ENCODE assay signal across 23 mouse cellular contexts in the genomic region with DNA sequence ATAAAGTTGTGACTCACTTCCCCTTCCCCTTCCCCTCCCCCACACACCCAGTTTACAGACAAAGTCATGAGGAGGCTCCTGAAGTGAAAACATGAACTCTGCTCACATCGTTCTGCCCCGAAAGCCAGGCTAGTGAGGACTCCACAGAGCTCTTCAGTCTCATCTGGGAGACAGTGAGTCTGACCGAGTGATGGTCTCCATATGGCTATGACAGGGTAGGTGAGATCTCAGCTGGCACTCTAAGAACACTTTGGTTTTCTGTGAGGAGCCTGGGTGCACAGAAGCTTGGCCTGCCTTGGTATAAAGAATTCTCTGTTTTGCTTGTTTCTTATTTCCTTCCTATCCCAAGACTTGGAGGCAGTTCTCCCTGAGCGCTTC.
A peak's percentile ranks its signal among the peaks of the same experiment; 100 is the strongest.
DNase-seq lines count a peak whose midpoint lies in the region; ATAC-seq lines count a peak whose summit lies in the region.
"Had no signal": no experiment of that assay in that cellular context is flagged by ENCODE, and none has a peak within 500 bp of the region (broad histone marks: within the 10 kb centered on the region; RNA-seq: fewer than 3 reads in every experiment).

No protein-coding gene starts in this region.

- H3K27me3 ChIP-seq in forebrain, embryonic 13.5 days: no peaks in the 10 kb centered on the region; the same call in 1 of the 2 replicates
- no peaks in the 10 kb centered on the region for H3K27me3 ChIP-seq in forebrain, embryonic 16.5 days (replicated peaks; ENCODE audit: control insufficient read depth, insufficient read depth, low read length)
- no peaks in the 10 kb centered on the region for H3K27me3 ChIP-seq in kidney, embryonic 15.5 days
- H3K27me3 ChIP-seq: embryonic facial prominence, embryonic 13.5 days; neural tube, embryonic 13.5 days had no signal

- ATAC-seq in forebrain, embryonic 13.5 days: no peak
- ATAC-seq in forebrain, embryonic 16.5 days: no peak
- peak; percentile 33; the same call in 1 of the 2 replicates for ATAC-seq in kidney, embryonic 15.5 days (replicated peaks; ENCODE audit: low FRiP score)
- ATAC-seq: intestine, postnatal 0 days had no signal

- no peak overlapping the region for H3K4me3 ChIP-seq in forebrain, embryonic 13.5 days
- no peak overlapping the region for H3K4me3 ChIP-seq in forebrain, embryonic 16.5 days (replicated peaks; ENCODE audit: low read length)
- no peak overlapping the region for H3K4me3 ChIP-seq in kidney, embryonic 15.5 days (replicated peaks)
- H3K4me3 ChIP-seq: embryonic facial prominence, embryonic 13.5 days; erythroblast, embryonic 14.5 days; myocyte; neural tube, embryonic 13.5 days had no signal

- no peak overlapping the region for H3K9ac ChIP-seq in forebrain, embryonic 13.5 days
- no peak overlapping the region for H3K9ac ChIP-seq in forebrain, embryonic 16.5 days (replicated peaks; ENCODE audit: low read depth, low read length)
- H3K9ac ChIP-seq in kidney, embryonic 15.5 days: no peak overlapping the region
- H3K9ac ChIP-seq: embryonic facial prominence, embryonic 13.5 days; liver, embryonic 14.5 days; lung, embryonic 14.5 days; neural tube, embryonic 13.5 days had no signal

- 0 out of 2 replicates have a peak overlapping the region, but pooled peaks have one; percentile 2 for H3K27ac ChIP-seq in forebrain, embryonic 13.5 days
- no peak overlapping the region for H3K27ac ChIP-seq in forebrain, embryonic 16.5 days (ENCODE audit: low read length)
- peak overlapping the region; percentile 4 for H3K27ac ChIP-seq in kidney, embryonic 15.5 days
- H3K27ac ChIP-seq: embryonic facial prominence, embryonic 13.5 days; liver, embryonic 14.5 days; neural tube, embryonic 13.5 days had no signal

- WGBS in forebrain, embryonic 13.5 days: 62% methylated on average over 4 of the region's 4 CpGs
- WGBS in forebrain, embryonic 16.5 days: 53% methylated on average over 4 of the region's 4 CpGs
- WGBS in kidney, embryonic 15.5 days: 28% methylated on average over 4 of the region's 4 CpGs

- no peak overlapping the region for H3K4me2 ChIP-seq in forebrain, embryonic 13.5 days
- H3K4me2 ChIP-seq in forebrain, embryonic 16.5 days (ENCODE audit: low read length): no peak overlapping the region
- H3K4me2 ChIP-seq in kidney, embryonic 15.5 days: no peak overlapping the region
- H3K4me2 ChIP-seq: embryonic facial prominence, embryonic 13.5 days; heart, embryonic 11.5 days; lung, embryonic 14.5 days; neural tube, embryonic 13.5 days had no signal

- no peak for DNase-seq in kidney, adult 9 months
- DNase-seq in retina, embryonic 14.5 days (ENCODE audit: low spot score): peak; percentile 16
- DNase-seq in retina, postnatal 1 day: no peak
- DNase-seq in testis, postnatal 14 days (ENCODE audit: low spot score): no peak
- DNase-seq: adrenal gland, postnatal 10 days; cerebellum, adult 9-10 months; gastrocnemius, postnatal 10 days; lung, embryonic 14.5 days; midbrain, embryonic 14.5 days; right cerebral cortex, adult 18-20 months; right cerebral cortex, postnatal 4 days; thymus, adult 2 months; thymus, postnatal 4 days had no signal

- peaks cover 43% of the 10 kb centered on the region for H3K4me1 ChIP-seq in forebrain, embryonic 13.5 days
- peaks cover 25% of the 10 kb centered on the region for H3K4me1 ChIP-seq in forebrain, embryonic 16.5 days (replicated peaks; ENCODE audit: control insufficient read depth, insufficient read depth, low read length)
- peaks cover 25% of the 10 kb centered on the region for H3K4me1 ChIP-seq in kidney, embryonic 15.5 days

- no peaks in the 10 kb centered on the region; the same call in 1 of the 2 replicates for H3K9me3 ChIP-seq in forebrain, embryonic 13.5 days (replicated peaks)
- H3K9me3 ChIP-seq in forebrain, embryonic 16.5 days (ENCODE audit: control insufficient read depth, low read length): peaks cover 2% of the 10 kb centered on the region; the same call in 1 of the 2 replicates
- no peaks in the 10 kb centered on the region for H3K9me3 ChIP-seq in kidney, embryonic 15.5 days (replicated peaks)
- H3K9me3 ChIP-seq: embryonic facial prominence, embryonic 13.5 days; neural tube, embryonic 13.5 days had no signal

- peaks cover 17% of the 10 kb centered on the region for H3K36me3 ChIP-seq in forebrain, embryonic 13.5 days (ENCODE audit: poor library complexity, severe bottlenecking)
- peaks cover 4% of the 10 kb centered on the region; the same call in 1 of the 2 replicates for H3K36me3 ChIP-seq in forebrain, embryonic 16.5 days (ENCODE audit: control insufficient read depth, insufficient read depth)
- peaks cover 31% of the 10 kb centered on the region for H3K36me3 ChIP-seq in kidney, embryonic 15.5 days
- H3K36me3 ChIP-seq: embryonic facial prominence, embryonic 13.5 days; neural tube, embryonic 13.5 days had no signal
